ENCODE assay signal across 20 mouse cellular contexts in genomic region chr9:110062861-110063260, GRCm38 (mm10). TPM values are rescaled to one million over a fixed set of nuclear protein-coding genes. Genes with fewer than 3 reads are reported as not detected.
A peak's percentile ranks its signal among the peaks of the same experiment; 100 is the strongest.
DNase-seq lines count a peak whose midpoint lies in the region; ATAC-seq and TF ChIP-seq lines count a peak whose summit lies in the region.
"Had no signal": no experiment of that assay in that cellular context is flagged by ENCODE, and none has a peak within 500 bp of the region (broad histone marks: within the 10 kb centered on the region; RNA-seq: fewer than 3 reads in every experiment).

No protein-coding gene starts in this region.

- H3K9me3 ChIP-seq in midbrain, embryonic 11.5 days (ENCODE audit: control insufficient read depth, low read length) = no peaks in the 10 kb centered on the region
- H3K9me3 ChIP-seq in midbrain, embryonic 15.5 days = no peaks in the 10 kb centered on the region
- H3K9me3 ChIP-seq: embryonic facial prominence, embryonic 12.5 days; forebrain, embryonic 12.5 days; heart, embryonic 12.5 days; hindbrain, embryonic 15.5 days had no signal

- H3K27ac ChIP-seq in gastrocnemius, adult 2 months = peak overlapping the region; percentile 72; the same call in 1 of the 2 replicates
- H3K27ac ChIP-seq in midbrain, embryonic 11.5 days (ENCODE audit: low read depth, low read length) = no peak overlapping the region
- H3K27ac ChIP-seq in midbrain, embryonic 15.5 days = no peak overlapping the region
- H3K27ac ChIP-seq in olfactory bulb, adult 2 months (ENCODE audit: insufficient read depth, low read depth, low read length) = peak overlapping the region; percentile 60
- H3K27ac ChIP-seq: embryonic facial prominence, embryonic 12.5 days; forebrain, embryonic 12.5 days; hindbrain, embryonic 15.5 days had no signal

- 92% methylated on average over 6 of the region's 6 CpGs for WGBS in midbrain, embryonic 11.5 days
- 89% methylated on average over 6 of the region's 6 CpGs for WGBS in midbrain, embryonic 15.5 days
- 86% methylated on average over 6 of the region's 6 CpGs for WGBS in olfactory bulb, adult 2 months

- H3K4me1 ChIP-seq in midbrain, embryonic 11.5 days (ENCODE audit: control insufficient read depth, insufficient read depth, low read length) = no peaks in the 10 kb centered on the region
- peaks cover 6% of the 10 kb centered on the region; the same call in 1 of the 2 replicates for H3K4me1 ChIP-seq in midbrain, embryonic 15.5 days
- H3K4me1 ChIP-seq in olfactory bulb, adult 2 months (ENCODE audit: control insufficient read depth, insufficient read depth, low read length) = peaks cover 10% of the 10 kb centered on the region; the same call in 1 of the 2 replicates
- H3K4me1 ChIP-seq: embryonic facial prominence, embryonic 12.5 days; forebrain, embryonic 12.5 days had no signal

- no peak overlapping the region for H3K9ac ChIP-seq in midbrain, embryonic 11.5 days (ENCODE audit: low read length)
- no peak overlapping the region for H3K9ac ChIP-seq in midbrain, embryonic 15.5 days
- H3K9ac ChIP-seq: embryonic facial prominence, embryonic 12.5 days; forebrain, embryonic 12.5 days; heart, embryonic 12.5 days; hindbrain, embryonic 15.5 days had no signal

- no peak for ATAC-seq in midbrain, embryonic 11.5 days (ENCODE audit: low FRiP score)
- no peak for ATAC-seq in midbrain, embryonic 15.5 days (replicated peaks)
- ATAC-seq: activated CD4-positive, CD25-positive, alpha-beta regulatory T cell, adult 4 months; forebrain, embryonic 16.5 days; inflammation-experienced regulatory T-cells, adult 6 months had no signal

- H3K4me2 ChIP-seq in midbrain, embryonic 11.5 days = no peak overlapping the region
- no peak overlapping the region for H3K4me2 ChIP-seq in midbrain, embryonic 15.5 days
- H3K4me2 ChIP-seq: embryonic facial prominence, embryonic 12.5 days; forebrain, embryonic 12.5 days; heart, embryonic 12.5 days; hindbrain, embryonic 15.5 days had no signal

- H3K36me3 ChIP-seq in midbrain, embryonic 11.5 days (ENCODE audit: control insufficient read depth, insufficient read depth, low read length) = no peaks in the 10 kb centered on the region
- H3K36me3 ChIP-seq in midbrain, embryonic 15.5 days (replicated peaks) = peaks cover 9% of the 10 kb centered on the region

- intact Hi-C loops in gastrocnemius, adult 2 months (cut with DNase I) = no loop called here

- no peaks in the 10 kb centered on the region for H3K27me3 ChIP-seq in midbrain, embryonic 11.5 days (ENCODE audit: control insufficient read depth, insufficient read depth, low read length)
- H3K27me3 ChIP-seq in midbrain, embryonic 15.5 days (replicated peaks) = no peaks in the 10 kb centered on the region
- H3K27me3 ChIP-seq: embryonic facial prominence, embryonic 12.5 days; forebrain, embryonic 12.5 days; heart, embryonic 12.5 days; hindbrain, embryonic 15.5 days had no signal

- DNase-seq in gastrocnemius, adult 2 months = no peak
- no peak for DNase-seq in gastrocnemius, adult 8-10 months (ENCODE audit: low spot score in 2 of 2)
- peak; percentile 31 for DNase-seq in midbrain, embryonic 11.5 days (ENCODE audit: low spot score, missing footprints)
- peak; percentile 54 for DNase-seq in thymus, postnatal 14 days
- DNase-seq in spleen, postnatal 4 days (ENCODE audit: low spot score in 2 of 2) = no peak
- no peak for DNase-seq in frontal cortex, postnatal 14 days (ENCODE audit: low spot score in 2 of 2)
- DNase-seq: adrenal gland, postnatal 14 days; cerebellum, postnatal 14 days; gastrocnemius, postnatal 36 days; heart, adult 18-20 months; heart, postnatal 36 days had no signal

- TF ChIP-seq POLR2A in olfactory bulb, adult 2 months (IDR thresholded peaks at IDR 0.05; ENCODE audit: insufficient read depth, low read depth, low read length) = no peak

- no peak for TF ChIP-seq CTCF in gastrocnemius, adult 2 months (IDR thresholded peaks at IDR 0.05)
- no peak for TF ChIP-seq CTCF in olfactory bulb, adult 2 months (IDR thresholded peaks at IDR 0.05; ENCODE audit: insufficient read depth, low read depth, low read length)

- H3K4me3 ChIP-seq in gastrocnemius, adult 2 months = no peak overlapping the region
- no peak overlapping the region for H3K4me3 ChIP-seq in midbrain, embryonic 11.5 days (ENCODE audit: low read depth, low read length)
- H3K4me3 ChIP-seq in midbrain, embryonic 15.5 days = no peak overlapping the region
- no peak overlapping the region for H3K4me3 ChIP-seq in olfactory bulb, adult 2 months (ENCODE audit: insufficient read depth, low read depth, low read length)
- H3K4me3 ChIP-seq: embryonic facial prominence, embryonic 12.5 days; forebrain, embryonic 12.5 days; heart, embryonic 12.5 days; hindbrain, embryonic 15.5 days had no signal

RNA-seq across cellular contexts. Expression of gene Smarcc1, which starts 54.6 kb away (rescaled TPM):
- total RNA-seq in gastrocnemius, adult 2 months (2021) = 10 to 100 TPM; 21.0 to 25.6 TPM
- total RNA-seq in gastrocnemius, adult 8-10 months (2022) = 10 to 100 TPM; 22.0 to 27.2 (median 26.3) TPM
- polyA plus RNA-seq in midbrain, embryonic 11.5 days (2014; fragmentation: Nextera tagmentation; extraction: Ambion mirVana) = 146 and 160 TPM in 2 replicates
- polyA plus RNA-seq in midbrain, embryonic 15.5 days (2015; fragmentation: Nextera tagmentation; extraction: Ambion mirVana) = 110 and 112 TPM in 2 replicates
- polyA plus RNA-seq in olfactory bulb, adult 2 months (2012; ENCODE audit: insufficient read depth, insufficient read length, low replicate concordance, missing spikeins) = 76.6 and 106 TPM in 2 replicates

RNA-seq across cellular contexts. Expression of gene Dhx30, which starts 54.8 kb away (rescaled TPM):
- total RNA-seq in gastrocnemius, adult 2 months (2021) = 10 to 100 TPM; 28.2 to 35.5 TPM
- total RNA-seq in gastrocnemius, adult 8-10 months (2022) = 10 to 100 TPM; 25.4 to 39.5 (median 35.1) TPM
- 161 and 164 TPM in 2 replicates for polyA plus RNA-seq in midbrain, embryonic 11.5 days (2014; fragmentation: Nextera tagmentation; extraction: Ambion mirVana)
- polyA plus RNA-seq in midbrain, embryonic 15.5 days (2015; fragmentation: Nextera tagmentation; extraction: Ambion mirVana) = 182 and 199 TPM in 2 replicates
- not detected in 2 replicates for polyA plus RNA-seq in olfactory bulb, adult 2 months (2012; ENCODE audit: insufficient read depth, insufficient read length, low replicate concordance, missing spikeins)

Comparison
In these comparisons a context has a peak if more than half of its experiments do, and no peak if none do; other contexts are left out.
1. DNase-seq: peak in midbrain, embryonic 11.5 days (single experiment) and thymus, postnatal 14 days (single experiment); none in gastrocnemius, adult 2 months (single experiment), gastrocnemius, adult 8-10 months (0 of 2), spleen, postnatal 4 days (0 of 2) and frontal cortex, postnatal 14 days (0 of 2).
2. H3K27ac ChIP-seq: peak in gastrocnemius, adult 2 months (single experiment) and olfactory bulb, adult 2 months (single experiment); none in midbrain, embryonic 11.5 days (single experiment) and midbrain, embryonic 15.5 days (single experiment).